Mouse (Mus musculus): Measurements from ENCODE around the gene Gal3st2. TPM values are rescaled to one million over a fixed set of nuclear protein-coding genes. Genes with fewer than 3 reads are reported as not detected.
"Not testable (repeated sequence)": the region's sequence is repeated elsewhere in the genome, so short reads cannot be mapped to it uniquely, and the experiment has no call there.

Gene Gal3st2
- polyA plus RNA-seq, 1 experiment from 2014 or later, result not detected

DNA sequence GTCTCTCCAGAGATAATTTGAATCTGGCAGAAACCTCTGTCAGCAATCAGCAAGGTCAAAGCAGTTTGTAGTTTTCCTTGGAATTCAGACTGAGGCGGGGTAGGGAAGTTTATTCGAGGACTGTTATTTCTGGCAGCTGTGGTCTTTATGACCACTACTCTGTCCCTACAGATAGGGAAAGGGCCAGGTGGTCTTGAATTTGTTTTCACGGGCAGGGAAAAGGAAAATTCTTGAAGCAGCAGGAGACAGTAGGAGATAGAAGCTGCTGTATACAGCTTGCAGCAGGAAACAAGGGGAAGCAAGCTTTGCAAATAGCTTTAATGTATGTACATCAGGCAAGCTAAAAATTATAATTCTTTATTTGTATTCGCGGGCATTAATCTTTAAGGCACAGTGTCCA, 40.2 kb downstream of the Gal3st2 start:
- H3K9me3 ChIP-seq; H3K27ac ChIP-seq; H3K36me3 ChIP-seq; H3K4me3 ChIP-seq; H3K27me3 ChIP-seq (ENCODE audit: insufficient read depth, poor library complexity, severe bottlenecking); DNase-seq (ENCODE audit: low spot score); H3K4me1 ChIP-seq (replicated peaks): not testable (repeated sequence)
- 79% methylated on average over 5 of the region's 5 CpGs for WGBS

DNA sequence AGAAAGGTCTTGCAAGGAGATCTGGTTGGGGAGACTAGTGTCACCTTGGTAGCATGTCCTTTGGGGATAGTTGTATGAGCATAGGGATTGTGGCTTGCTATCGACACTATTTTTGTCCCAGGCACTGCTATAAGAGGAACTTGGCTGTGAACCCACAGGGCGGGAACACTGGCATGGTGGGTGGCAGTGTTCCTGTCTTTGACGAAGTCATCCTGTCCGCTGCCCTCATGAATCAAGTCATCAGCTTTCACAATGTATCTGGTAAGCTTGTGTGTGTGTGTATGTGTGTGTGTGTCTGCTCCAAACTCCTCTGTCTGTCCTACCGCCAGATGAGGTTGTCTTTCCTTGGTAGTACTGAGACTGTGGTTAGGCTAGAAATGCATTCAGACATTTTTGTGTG, 45.6 kb downstream of the Gal3st2 start:
- not testable (repeated sequence) for H3K36me3 ChIP-seq; H3K27me3 ChIP-seq (ENCODE audit: insufficient read depth, poor library complexity, severe bottlenecking); H3K9me3 ChIP-seq; H3K27ac ChIP-seq; DNase-seq (ENCODE audit: low spot score); H3K4me1 ChIP-seq (replicated peaks); H3K4me3 ChIP-seq
- WGBS, result 89% methylated on average over 3 of the region's 5 CpGs

DNA sequence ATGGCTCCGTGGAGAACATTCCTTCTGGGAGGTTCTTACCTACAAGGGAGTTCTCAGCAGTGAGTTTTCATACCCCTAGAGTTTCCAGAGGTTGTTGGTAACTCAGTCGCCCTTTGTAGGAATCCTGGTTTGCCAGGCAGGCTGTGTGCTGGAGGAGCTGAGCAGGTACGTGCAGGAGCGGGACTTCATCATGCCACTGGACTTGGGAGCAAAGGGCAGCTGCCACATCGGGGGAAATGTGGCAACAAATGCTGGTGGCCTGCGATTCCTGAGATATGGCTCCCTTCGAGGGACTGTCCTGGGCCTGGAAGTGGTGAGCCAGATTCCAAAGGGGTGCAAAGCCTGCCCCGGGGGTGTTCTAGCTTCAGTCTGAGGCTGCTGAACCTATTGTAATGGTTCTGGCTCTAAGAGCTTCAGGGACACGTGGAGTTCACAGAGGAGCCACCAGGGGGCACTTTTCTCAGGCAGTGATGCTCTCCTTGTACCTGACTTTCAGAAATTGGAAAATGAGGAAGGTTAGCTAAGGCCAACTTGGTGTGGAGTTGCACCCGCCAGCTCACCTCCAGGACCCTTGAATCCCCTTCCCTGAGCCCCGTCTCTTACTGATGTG, 48.0 kb downstream of the Gal3st2 start:
- not testable (repeated sequence) for DNase-seq (ENCODE audit: low spot score); H3K27ac ChIP-seq; H3K36me3 ChIP-seq; H3K9me3 ChIP-seq; H3K27me3 ChIP-seq (ENCODE audit: insufficient read depth, poor library complexity, severe bottlenecking); H3K4me1 ChIP-seq (replicated peaks); H3K4me3 ChIP-seq
- WGBS, result no CpG with 5 or more reads among the region's 11 CpGs

DNA sequence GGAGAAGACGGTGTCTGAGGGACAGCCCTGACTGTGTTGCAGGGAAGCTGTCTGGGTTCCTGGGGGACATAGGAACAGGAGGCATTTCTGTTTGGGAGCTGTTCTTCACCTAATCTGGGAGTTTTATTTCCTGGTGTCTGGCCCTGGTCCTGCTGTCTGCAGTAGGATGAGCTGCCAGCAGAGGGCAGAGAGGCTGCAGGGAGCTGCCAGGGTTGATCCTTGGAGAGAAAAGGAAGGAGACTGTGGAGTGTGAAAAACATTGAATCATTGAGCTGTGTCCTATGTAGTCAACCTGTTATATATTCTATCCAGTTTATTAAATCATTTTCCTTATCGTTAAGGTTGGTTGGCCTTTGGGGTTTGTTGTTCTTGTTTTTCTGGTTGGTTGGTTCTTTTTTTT, 50.8 kb downstream of the Gal3st2 start:
- H3K27ac ChIP-seq; H3K36me3 ChIP-seq; H3K27me3 ChIP-seq (ENCODE audit: insufficient read depth, poor library complexity, severe bottlenecking); DNase-seq (ENCODE audit: low spot score); H3K4me3 ChIP-seq; H3K4me1 ChIP-seq (replicated peaks); H3K9me3 ChIP-seq: not testable (repeated sequence)
- no CpG with 5 or more reads among the region's 2 CpGs for WGBS

DNA sequence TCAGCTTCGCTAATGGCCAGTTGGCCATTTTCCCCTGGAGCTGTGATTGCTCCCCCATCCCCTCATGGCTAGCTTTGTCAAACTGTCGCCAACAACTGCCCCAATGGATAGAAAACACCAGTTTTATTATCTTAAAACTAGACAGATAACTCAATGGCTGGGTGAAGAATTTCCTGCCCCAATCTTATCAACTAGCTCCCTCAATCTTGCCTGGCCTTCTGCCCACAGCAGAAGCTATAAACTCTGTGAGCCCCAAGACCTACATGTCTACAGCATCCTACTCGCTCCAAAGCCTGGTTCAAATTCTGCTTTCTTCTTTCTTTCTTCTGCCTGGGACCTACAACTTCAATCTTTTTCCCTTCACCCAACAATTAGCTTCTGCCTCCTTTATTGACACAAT, 56.1 kb downstream of the Gal3st2 start:
- H3K9me3 ChIP-seq; H3K27me3 ChIP-seq (ENCODE audit: insufficient read depth, poor library complexity, severe bottlenecking); H3K4me3 ChIP-seq; H3K4me1 ChIP-seq (replicated peaks); H3K36me3 ChIP-seq; H3K27ac ChIP-seq; DNase-seq (ENCODE audit: low spot score): not testable (repeated sequence)
- WGBS, result 87% methylated on average over 3 of the region's 3 CpGs

DNA sequence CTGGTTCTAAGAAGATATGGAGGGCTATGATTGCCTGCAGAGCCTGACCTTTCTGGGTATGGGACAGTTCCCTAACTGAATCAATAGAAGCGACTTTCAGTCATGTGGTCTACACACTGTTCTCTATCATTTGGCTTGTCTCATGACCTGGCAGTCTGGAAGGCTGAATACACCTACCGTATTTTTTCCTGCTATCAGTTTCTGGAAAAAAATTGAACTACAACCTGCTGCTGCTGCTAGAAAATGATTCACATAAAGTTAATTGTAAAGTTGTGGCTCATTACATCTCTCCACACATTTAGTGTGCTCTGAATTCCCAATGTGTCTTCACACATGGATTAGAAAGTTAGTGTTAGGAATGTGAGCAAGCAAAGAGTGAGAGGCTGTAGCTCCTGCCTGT, 56.9 kb downstream of the Gal3st2 start, which contains the start of gene Gal3st2b:
Gene Gal3st2b (plus strand): TSS at position 301 of the 400 bp plus-strand sequence.
- not testable (repeated sequence) for H3K27ac ChIP-seq; H3K4me1 ChIP-seq (replicated peaks); DNase-seq (ENCODE audit: low spot score); H3K9me3 ChIP-seq; H3K36me3 ChIP-seq; H3K27me3 ChIP-seq (ENCODE audit: insufficient read depth, poor library complexity, severe bottlenecking); H3K4me3 ChIP-seq
- 90% methylated on average over 2 of the region's 2 CpGs for WGBS

DNA sequence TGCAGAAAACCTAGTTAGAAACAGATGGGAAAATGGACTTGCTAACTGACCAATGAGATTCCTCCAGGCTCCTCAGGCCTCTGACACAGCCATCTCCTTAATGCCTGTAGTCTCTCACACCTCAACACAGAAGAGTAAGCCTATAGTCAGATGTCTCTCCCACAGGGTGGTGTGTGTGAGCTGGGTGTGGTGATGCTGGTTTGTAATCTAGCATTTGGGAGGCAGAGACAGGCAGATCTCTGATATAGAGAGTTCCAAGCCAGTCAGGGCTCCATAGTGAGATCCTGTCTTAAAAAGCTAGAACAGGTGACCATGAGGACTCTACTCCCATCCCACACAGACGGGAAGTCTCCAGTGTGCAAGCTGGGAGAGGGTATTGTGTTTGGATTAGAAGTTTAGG, 57.7 kb downstream of the Gal3st2 start:
- H3K9me3 ChIP-seq; DNase-seq (ENCODE audit: low spot score); H3K27ac ChIP-seq; H3K4me3 ChIP-seq; H3K27me3 ChIP-seq (ENCODE audit: insufficient read depth, poor library complexity, severe bottlenecking); H3K36me3 ChIP-seq; H3K4me1 ChIP-seq (replicated peaks): not testable (repeated sequence)
- 69% methylated on average over 1 of the region's 1 CpGs for WGBS

DNA sequence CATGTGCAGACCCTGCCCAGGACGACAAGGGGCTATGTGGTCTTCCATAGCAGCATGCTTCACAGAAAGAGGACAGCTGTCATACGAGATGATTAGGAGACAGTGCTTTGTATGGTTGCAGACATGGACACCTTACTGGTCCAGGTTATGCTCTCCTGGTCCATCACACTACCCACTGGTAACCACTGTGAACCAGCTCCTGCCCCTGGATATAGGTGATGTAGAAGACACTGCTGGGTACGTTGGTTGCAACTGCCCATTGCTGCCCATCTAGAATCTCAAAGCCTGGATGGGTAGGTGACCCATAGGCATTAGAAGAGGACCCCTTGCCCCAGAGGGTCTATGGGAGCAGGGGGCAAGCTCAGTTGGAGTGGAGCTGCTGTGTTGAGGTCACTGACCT, 58.2 kb downstream of the Gal3st2 start:
- not testable (repeated sequence) for H3K27me3 ChIP-seq (ENCODE audit: insufficient read depth, poor library complexity, severe bottlenecking); H3K36me3 ChIP-seq; H3K27ac ChIP-seq; DNase-seq (ENCODE audit: low spot score); H3K9me3 ChIP-seq; H3K4me3 ChIP-seq; H3K4me1 ChIP-seq (replicated peaks)
- 81% methylated on average over 3 of the region's 3 CpGs for WGBS

DNA sequence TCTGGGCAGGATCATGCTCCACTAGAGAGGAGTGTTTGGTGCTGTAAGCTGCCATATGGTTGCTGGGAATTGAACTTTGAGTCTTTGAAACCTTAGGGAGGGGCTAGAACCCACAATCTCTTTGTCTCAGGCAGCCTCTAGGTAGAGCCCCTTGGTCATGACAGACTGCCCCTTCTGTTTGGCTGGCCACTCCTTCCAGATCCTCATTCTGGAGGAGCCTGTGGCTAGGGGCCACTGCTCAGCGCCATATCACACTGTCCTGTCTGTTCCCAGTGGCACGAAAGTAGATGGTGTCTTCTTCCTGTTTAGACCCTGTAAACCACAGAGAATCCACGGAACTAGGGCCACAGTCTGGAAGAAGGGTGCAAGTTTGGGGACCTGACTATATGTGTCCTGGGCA, 61.5 kb downstream of the Gal3st2 start:
- 90% methylated on average over 3 of the region's 3 CpGs for WGBS
- not testable (repeated sequence) for H3K27me3 ChIP-seq (ENCODE audit: insufficient read depth, poor library complexity, severe bottlenecking); H3K27ac ChIP-seq; H3K9me3 ChIP-seq; H3K4me3 ChIP-seq; H3K36me3 ChIP-seq; DNase-seq (ENCODE audit: low spot score); H3K4me1 ChIP-seq (replicated peaks)

DNA sequence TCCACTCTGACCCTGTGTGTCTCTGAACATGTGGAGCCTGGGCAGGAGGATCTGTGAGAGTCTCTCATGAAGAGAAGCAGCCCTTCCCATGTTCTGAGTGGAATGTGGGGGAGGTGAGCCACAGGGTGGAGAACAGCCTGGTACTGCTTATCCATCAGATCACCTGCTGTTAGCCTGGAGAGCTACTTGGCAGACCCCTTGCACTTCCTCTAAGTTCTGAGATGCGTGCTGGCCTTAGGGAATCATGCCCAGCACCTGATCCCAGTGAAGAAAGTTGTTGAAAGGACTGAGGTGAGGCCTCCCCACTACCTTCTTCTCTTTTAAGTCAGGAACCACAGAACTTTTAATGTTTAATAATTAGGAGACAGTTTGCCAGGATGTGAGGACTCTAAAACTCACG, 62.0 kb downstream of the Gal3st2 start:
- H3K27me3 ChIP-seq (ENCODE audit: insufficient read depth, poor library complexity, severe bottlenecking); H3K9me3 ChIP-seq; H3K4me3 ChIP-seq; H3K36me3 ChIP-seq; H3K4me1 ChIP-seq (replicated peaks); DNase-seq (ENCODE audit: low spot score); H3K27ac ChIP-seq: not testable (repeated sequence)
- 66% methylated on average over 2 of the region's 2 CpGs for WGBS

Other genes starting within 250 kb of the Gal3st2 start
- 177 and 215 TPM in 2 replicates for gene Stk25, start 202.6 kb upstream of the Gal3st2 start, polyA plus RNA-seq (2016; fragmentation: Nextera tagmentation; extraction: Ambion mirVana)
- gene Bok, start 175.6 kb upstream of the Gal3st2 start, polyA plus RNA-seq (2016; fragmentation: Nextera tagmentation; extraction: Ambion mirVana), result 38.7 and 41.6 TPM in 2 replicates
- 83.7 and 103 TPM in 2 replicates for gene Atg4b, start 109.8 kb upstream of the Gal3st2 start, polyA plus RNA-seq (2016; fragmentation: Nextera tagmentation; extraction: Ambion mirVana)
- 40.7 and 48.8 TPM in 2 replicates for gene Thap4, start 106.4 kb upstream of the Gal3st2 start, polyA plus RNA-seq (2016; fragmentation: Nextera tagmentation; extraction: Ambion mirVana)
- gene Dtymk, start 59.4 kb upstream of the Gal3st2 start, polyA plus RNA-seq (2016; fragmentation: Nextera tagmentation; extraction: Ambion mirVana), result 228 and 263 TPM in 2 replicates
- 17.4 and 24.4 TPM in 2 replicates for gene Ing5, start 57.3 kb upstream of the Gal3st2 start, polyA plus RNA-seq (2016; fragmentation: Nextera tagmentation; extraction: Ambion mirVana)
- 16.1 and 16.4 TPM in 2 replicates for gene D2hgdh, start 36.4 kb upstream of the Gal3st2 start, polyA plus RNA-seq (2016; fragmentation: Nextera tagmentation; extraction: Ambion mirVana)
- not detected in 2 replicates for gene Gal3st2b, start 57.0 kb downstream of the Gal3st2 start, polyA plus RNA-seq (2016; fragmentation: Nextera tagmentation; extraction: Ambion mirVana)
- not detected in 2 replicates for gene Gal3st2c, start 129.2 kb downstream of the Gal3st2 start, polyA plus RNA-seq (2016; fragmentation: Nextera tagmentation; extraction: Ambion mirVana)
- gene Neu4, start 159.1 kb downstream of the Gal3st2 start, polyA plus RNA-seq (2016; fragmentation: Nextera tagmentation; extraction: Ambion mirVana), result not detected in 2 replicates
- gene Pdcd1, start 191.2 kb downstream of the Gal3st2 start, polyA plus RNA-seq (2016; fragmentation: Nextera tagmentation; extraction: Ambion mirVana), result 0.08 TPM in 1 of 2 replicates, not detected in the other